Mouse (Mus musculus) lung, adult 2 months (tissue): Measurements from ENCODE around the gene Plp2.

Source experiments
- CTCF ChIP-seq: fragments of 200-500 bp; IDR thresholded peaks from 2 replicates; pipeline ENCODE4 v1.5.1; 2011; ENCODE audit warnings: mild to moderate bottlenecking, low read length, control low read depth; ENCODE audit not compliant: insufficient read depth
- POLR2A ChIP-seq: fragments of 200-500 bp; IDR thresholded peaks from 2 replicates; pipeline ENCODE4 v1.6.1; 2011; ENCODE audit warnings: low read depth, mild to moderate bottlenecking, control low read depth, low read length, borderline replicate concordance; ENCODE audit errors: extremely low read depth

- TF ChIP-seq CTCF = no peak
- no peak for TF ChIP-seq POLR2A
Measured at GRCm38 (mm10) chrX:7658785-7659589, 12.2 kb downstream of the Plp2 start.
